Mouse (Mus musculus) gastrocnemius, postnatal 25 days (tissue): ENCODE results near the gene Smim14. TPM values are rescaled to one million over a fixed set of nuclear protein-coding genes. Genes with fewer than 3 reads are reported as not detected.
A peak's percentile ranks its signal among the peaks of the same experiment; 100 is the strongest.
"Not testable (repeated sequence)": the region's sequence is repeated elsewhere in the genome, so short reads cannot be mapped to it uniquely, and the experiment has no call there.

Experiments
- DNase-seq: peaks from one replicate; pipeline ENCODE4 v3.0.0; 2022
- total RNA-seq, 2 experiments: library from RNA; stranded (reverse); gene quantifications; 1 replicate in 1 of 2; 2 replicates in 1 of 2; pipeline ENCODE4 v1.2.3; 2021

Gene Smim14
- total RNA-seq, 2 experiments from 2014 or later: 33.5 to 34.6 TPM

GRCm38 (mm10) chr5:65524831-65525230 is 12.2 kb downstream of the Smim14 start:
- no peak for DNase-seq

- DNase-seq: no peak
Measured at GRCm38 (mm10) chr5:65521803-65522202, 15.2 kb downstream of the Smim14 start.

- no peak for DNase-seq
Measured at GRCm38 (mm10) chr5:65514635-65515278, 22.2 kb downstream of the Smim14 start.

- DNase-seq: no peak
Measured at GRCm38 (mm10) chr5:65513506-65513905, 23.5 kb downstream of the Smim14 start.

GRCm38 (mm10) chr5:65508395-65508794 is 28.6 kb downstream of the Smim14 start:
- peak; percentile 23 for DNase-seq

GRCm38 (mm10) chr5:65505786-65506185 is 31.2 kb downstream of the Smim14 start:
- DNase-seq: no peak

- DNase-seq: no peak
Measured at GRCm38 (mm10) chr5:65501407-65501806, 35.6 kb downstream of the Smim14 start.

GRCm38 (mm10) chr5:65500231-65500630 is 36.8 kb downstream of the Smim14 start:
- DNase-seq: no peak

- DNase-seq: peak; percentile 97
Measured at GRCm38 (mm10) chr5:65492716-65493531, 44.1 kb downstream of the Smim14 start, which contains the start of gene Gm43552. Gm43552 (minus strand) TSS chr5:65492833.

GRCm38 (mm10) chr5:65491767-65492715 is 44.9 kb downstream of the Smim14 start:
- DNase-seq: peak; percentile 15

- no peak for DNase-seq
Measured at GRCm38 (mm10) chr5:65489830-65490229, 47.2 kb downstream of the Smim14 start.

- peak; percentile 54 for DNase-seq
Measured at GRCm38 (mm10) chr5:65488725-65489124, 48.3 kb downstream of the Smim14 start.

- no peak for DNase-seq
Measured at GRCm38 (mm10) chr5:65487381-65487780, 49.6 kb downstream of the Smim14 start.

GRCm38 (mm10) chr5:65486514-65486913 is 50.5 kb downstream of the Smim14 start:
- DNase-seq: no peak

GRCm38 (mm10) chr5:65482996-65483395 is 54.0 kb downstream of the Smim14 start:
- DNase-seq: no peak

GRCm38 (mm10) chr5:65480511-65480910 is 56.5 kb downstream of the Smim14 start:
- DNase-seq: no peak

GRCm38 (mm10) chr5:65479681-65480445 is 57.1 kb downstream of the Smim14 start:
- DNase-seq: no peak

- peak; percentile 39 for DNase-seq
Measured at GRCm38 (mm10) chr5:65478224-65478623, 58.8 kb downstream of the Smim14 start.

- DNase-seq: not testable (repeated sequence)
Measured at GRCm38 (mm10) chr5:65476739-65477138, 60.2 kb downstream of the Smim14 start.

- no peak for DNase-seq
Measured at GRCm38 (mm10) chr5:65475806-65476205, 61.2 kb downstream of the Smim14 start.

- no peak for DNase-seq
Measured at GRCm38 (mm10) chr5:65469766-65470165, 67.2 kb downstream of the Smim14 start.
